Mouse (Mus musculus) naive thymus-derived CD4-positive, alpha-beta T cell, adult 5 months (primary cell): ENCODE measurements around the gene Vmn2r111. TPM values are rescaled to one million over a fixed set of nuclear protein-coding genes. Genes with fewer than 3 reads are reported as not detected.

Experiments
- polyA plus RNA-seq: library from polyadenylated mRNA; unstranded; fragments of 100-300 nt; shearing (Covaris generic); gene quantifications from one replicate; pipeline ENCODE4 v1.2.1, GENCODE M21; 2017

Vmn2r111 gene
- polyA plus RNA-seq = not detected

DNA sequence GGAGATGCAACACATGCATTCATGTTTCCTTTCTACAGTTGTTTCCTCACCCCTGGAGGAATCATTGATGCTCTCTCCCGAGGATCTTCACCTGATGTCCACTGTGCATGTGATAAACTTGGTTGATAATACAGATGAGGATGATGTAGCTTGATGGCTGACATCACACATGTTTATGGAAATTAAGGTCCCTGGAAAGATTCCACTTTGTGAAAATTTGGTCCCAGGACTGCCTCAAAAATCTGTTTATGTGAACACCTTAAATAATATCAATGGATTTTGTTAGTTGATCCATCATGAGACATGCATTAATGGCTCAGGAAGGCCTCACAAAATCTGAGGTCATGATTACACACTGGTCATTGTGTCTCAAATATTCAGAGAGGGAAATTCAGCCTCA lies at the start of gene Vmn2r111:
Gene Vmn2r111 (minus strand): TSS at position 101 of the 400 bp plus-strand sequence.

DNA sequence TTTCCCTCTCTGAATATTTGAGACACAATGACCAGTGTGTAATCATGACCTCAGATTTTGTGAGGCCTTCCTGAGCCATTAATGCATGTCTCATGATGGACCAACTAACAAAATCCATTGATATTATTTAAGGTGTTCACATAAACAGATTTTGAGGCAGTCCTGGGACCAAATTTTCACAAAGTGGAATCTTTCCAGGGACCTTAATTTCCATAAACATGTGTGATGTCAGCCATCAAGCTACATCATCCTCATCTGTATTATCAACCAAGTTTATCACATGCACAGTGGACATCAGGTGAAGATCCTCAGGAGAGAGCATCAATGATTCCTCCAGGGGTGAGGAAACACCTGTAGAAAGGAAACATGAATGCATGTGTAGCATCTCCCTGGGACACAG lies 27.4 kb upstream of the Vmn2r111 start, which contains the start of gene Vmn2r112:
Gene Vmn2r112 (plus strand): TSS at position 301 of the 400 bp plus-strand sequence.

Other genes starting within 250 kb of the Vmn2r111 start
- gene Zfp944, start 212.1 kb downstream of the Vmn2r111 start, polyA plus RNA-seq = 7.4 TPM
- gene Zfp758, start 212.0 kb downstream of the Vmn2r111 start, polyA plus RNA-seq = 11.8 TPM
- 3.3 TPM for gene Zfp946, start 149.3 kb downstream of the Vmn2r111 start, polyA plus RNA-seq
- 0.04 TPM for gene Vmn2r112, start 27.5 kb upstream of the Vmn2r111 start, polyA plus RNA-seq